Mouse (Mus musculus) intestine, postnatal 0 days (tissue): Measurements from ENCODE around the gene Lrfn1. TPM values are rescaled to one million over a fixed set of nuclear protein-coding genes. Genes with fewer than 3 reads are reported as not detected.
"Not testable (repeated sequence)": the region's sequence is repeated elsewhere in the genome, so short reads cannot be mapped to it uniquely, and the experiment has no call there.

Experiments
- ATAC-seq: fragments of 200-750 bp; cut with Nextera tagmentation; 2 replicates; pipeline ENCODE4 v1.8.0; 2017; ENCODE audit warnings: mild to moderate bottlenecking, moderate TSS enrichment, moderate library complexity
- H3K27ac ChIP-seq: fragments of 300-500 bp; sonication (generic); 2 replicates; pipeline ENCODE4 v1.5.1; 2014; ENCODE audit warnings: mild to moderate bottlenecking, low read depth, low read length, moderate library complexity
- H3K27me3 ChIP-seq: fragments of 300-500 bp; sonication (generic); replicated peaks from 2 replicates; pipeline ENCODE4 v1.6.1; 2014; ENCODE audit warnings: low read length, mixed read lengths; ENCODE audit not compliant: control insufficient read depth, insufficient read depth
- H3K36me3 ChIP-seq: fragments of 300-500 bp; sonication (generic); 2 replicates; pipeline ENCODE4 v1.6.1; 2014; ENCODE audit warnings: mild to moderate bottlenecking, moderate library complexity; ENCODE audit not compliant: control insufficient read depth, insufficient read depth
- H3K4me1 ChIP-seq: fragments of 300-500 bp; sonication (generic); replicated peaks from 2 replicates; pipeline ENCODE4 v1.6.1; 2014; ENCODE audit warnings: antibody characterized with exemption, low read length, mixed read lengths; ENCODE audit not compliant: control insufficient read depth, insufficient read depth
- H3K4me2 ChIP-seq: fragments of 300-500 bp; sonication (generic); replicated peaks from 2 replicates; pipeline ENCODE4 v1.6.1; 2014; ENCODE audit warnings: low read depth, mild to moderate bottlenecking, moderate library complexity
- H3K4me3 ChIP-seq: fragments of 300-500 bp; sonication (generic); 2 replicates; pipeline ENCODE4 v1.5.1; 2014; ENCODE audit warnings: low read depth, low read length
- H3K9ac ChIP-seq: fragments of 300-500 bp; sonication (generic); 2 replicates; pipeline ENCODE4 v1.6.1; 2014; ENCODE audit warnings: mild to moderate bottlenecking, low read depth, low read length
- H3K9me3 ChIP-seq: fragments of 300-500 bp; sonication (generic); 2 replicates; pipeline ENCODE4 v1.6.1; 2016; ENCODE audit warnings: mixed run types; ENCODE audit not compliant: control insufficient read depth
- CTCF ChIP-seq: sonication (generic); IDR thresholded peaks from 2 replicates; pipeline ENCODE4 v1.5.1; 2016; ENCODE audit warnings: low read depth, mild to moderate bottlenecking, control low read depth, antibody characterized with exemption, moderate library complexity
- WGBS: fragments of 180-500 bp; shearing (Covaris S2); extraction: QIAGEN DNeasy Blood & Tissue Kit; methylation state at CpG from one replicate; pipeline ENCODE4 v1.1.7; 2014; 5-methylcytosine and 5-hydroxymethylcytosine counted together
- polyA plus RNA-seq: library from polyadenylated mRNA; unstranded; fragments of >200 nt; fragmentation: Nextera tagmentation; extraction: Ambion mirVana; gene quantifications from 2 replicates; pipeline ENCODE4 v1.2.1, GENCODE M21; 2015

Lrfn1 gene
- polyA plus RNA-seq, 1 experiment from 2014 or later, result 0.82 TPM

GRCm38 (mm10) chr7:28492310-28492709 lies 40.5 kb downstream of the Lrfn1 start:
- Histone ChIP-seq H3K9me3 (no peaks in the 10 kb centered on the region), H3K27me3 (no peaks in the 10 kb centered on the region), H3K27ac (no peak overlapping the region), H3K4me3 (no peak overlapping the region), H3K36me3 (no peaks in the 10 kb centered on the region), H3K4me2 (no peak overlapping the region), H3K4me1 (no peaks in the 10 kb centered on the region), H3K9ac (no peak overlapping the region)
- no peak for TF ChIP-seq CTCF
- WGBS, result 89% methylated on average over 8 of the region's 8 CpGs
- no peak for ATAC-seq

- WGBS, result 76% methylated on average over 11 of the region's 11 CpGs
Measured at GRCm38 (mm10) chr7:28495426-28495825, 43.6 kb downstream of the Lrfn1 start.

GRCm38 (mm10) chr7:28505585-28505984 lies 53.8 kb downstream of the Lrfn1 start:
- ATAC-seq, result no peak
- Histone ChIP-seq H3K27me3 (no peaks in the 10 kb centered on the region), H3K9me3 (no peaks in the 10 kb centered on the region), H3K4me2 (no peak overlapping the region), H3K9ac (no peak overlapping the region), H3K27ac (no peak overlapping the region), H3K4me3 (no peak overlapping the region), H3K36me3 (no peaks in the 10 kb centered on the region), H3K4me1 (no peaks in the 10 kb centered on the region)
- 5% methylated on average over 5 of the region's 5 CpGs for WGBS
- TF ChIP-seq CTCF, result no peak

More at GRCm38 (mm10) chr7:28495426-28495825, 43.6 kb downstream of the Lrfn1 start:
- no peak overlapping the region for H3K9ac ChIP-seq
- no peaks in the 10 kb centered on the region for H3K4me1 ChIP-seq
- no peak for TF ChIP-seq CTCF
- H3K9me3 ChIP-seq, result no peaks in the 10 kb centered on the region
- no peaks in the 10 kb centered on the region for H3K36me3 ChIP-seq
- no peak overlapping the region for H3K27ac ChIP-seq
- H3K4me2 ChIP-seq, result no peak overlapping the region
- no peak for ATAC-seq
- H3K4me3 ChIP-seq, result no peak overlapping the region
- no peaks in the 10 kb centered on the region for H3K27me3 ChIP-seq

- not testable (repeated sequence) for H3K36me3 ChIP-seq, H3K4me1 ChIP-seq, H3K4me2 ChIP-seq, H3K27ac ChIP-seq, H3K9ac ChIP-seq, ATAC-seq, H3K27me3 ChIP-seq, H3K4me3 ChIP-seq, H3K9me3 ChIP-seq
- WGBS, result 100% methylated on average over 1 of the region's 2 CpGs
Measured at GRCm38 (mm10) chr7:28509121-28509520, 57.3 kb downstream of the Lrfn1 start.

GRCm38 (mm10) chr7:28510405-28510974 lies 58.7 kb downstream of the Lrfn1 start, which contains the start of gene Ifnl2:
TSS of gene Ifnl2 (minus strand) at chr7:28510455.
- H3K36me3 ChIP-seq, H3K9ac ChIP-seq, H3K27me3 ChIP-seq, H3K4me3 ChIP-seq, H3K27ac ChIP-seq, H3K4me1 ChIP-seq, H3K9me3 ChIP-seq: not testable (repeated sequence)
- 46% methylated on average over 8 of the region's 8 CpGs for WGBS
- 0 out of 2 replicates have a peak within 1 kb of the TSS, but pooled peaks have one; percentile 21 for H3K4me2 ChIP-seq
- peak; percentile 61; the same call in 1 of the 2 replicates for ATAC-seq
- peak; percentile 26 for TF ChIP-seq CTCF

- H3K4me1 ChIP-seq, result no peaks in the 10 kb centered on the region
- no peak for TF ChIP-seq CTCF
- no peak overlapping the region for H3K27ac ChIP-seq
- H3K9ac ChIP-seq, result no peak overlapping the region
- no peaks in the 10 kb centered on the region for H3K27me3 ChIP-seq
- H3K36me3 ChIP-seq, result no peaks in the 10 kb centered on the region
- H3K4me2 ChIP-seq, result no peak overlapping the region
- ATAC-seq, result no peak
- H3K4me3 ChIP-seq, result no peak overlapping the region
- H3K9me3 ChIP-seq, result no peaks in the 10 kb centered on the region
- WGBS, result 68% methylated on average over 8 of the region's 8 CpGs
Measured at GRCm38 (mm10) chr7:28511441-28511840, 59.7 kb downstream of the Lrfn1 start.

Other genes starting within 250 kb of the Lrfn1 start
- gene Eid2, start 184.1 kb upstream of the Lrfn1 start, polyA plus RNA-seq, result 3.1 and 3.7 TPM in 2 replicates
- gene Eid2b, start 174.2 kb upstream of the Lrfn1 start, polyA plus RNA-seq, result 6.8 and 7.0 TPM in 2 replicates
- 0.24 TPM in 1 of 2 replicates, not detected in the other for gene Selenov, start 160.8 kb upstream of the Lrfn1 start, polyA plus RNA-seq
- 0.90 and 0.95 TPM in 2 replicates for gene Dll3, start 149.7 kb upstream of the Lrfn1 start, polyA plus RNA-seq
- 68.8 and 69.7 TPM in 2 replicates for gene Timm50, start 139.9 kb upstream of the Lrfn1 start, polyA plus RNA-seq
- 32.5 and 34.6 TPM in 2 replicates for gene Supt5, start 113.2 kb upstream of the Lrfn1 start, polyA plus RNA-seq
- gene Rps16, start 101.3 kb upstream of the Lrfn1 start, polyA plus RNA-seq, result 695 and 702 TPM in 2 replicates
- gene Plekhg2, start 79.4 kb upstream of the Lrfn1 start, polyA plus RNA-seq, result 10.6 and 11.9 TPM in 2 replicates
- gene Zfp36, start 71.7 kb upstream of the Lrfn1 start, polyA plus RNA-seq, result 57.3 and 61.5 TPM in 2 replicates
- 42.7 and 44.2 TPM in 2 replicates for gene Med29, start 59.3 kb upstream of the Lrfn1 start, polyA plus RNA-seq
- gene Paf1, start 59.0 kb upstream of the Lrfn1 start, polyA plus RNA-seq, result 54.6 and 60.6 TPM in 2 replicates
- 33.6 and 35.0 TPM in 2 replicates for gene Gmfg, start 14.5 kb upstream of the Lrfn1 start, polyA plus RNA-seq
- not detected in 2 replicates for gene Ifnl2, start 58.5 kb downstream of the Lrfn1 start, polyA plus RNA-seq
- not detected in 2 replicates for gene Ifnl3, start 70.9 kb downstream of the Lrfn1 start, polyA plus RNA-seq
- 17.0 and 23.4 TPM in 2 replicates for gene Sycn, start 88.9 kb downstream of the Lrfn1 start, polyA plus RNA-seq
- gene Nccrp1, start 95.3 kb downstream of the Lrfn1 start, polyA plus RNA-seq, result not detected in 2 replicates
- gene Samd4b, start 146.2 kb downstream of the Lrfn1 start, polyA plus RNA-seq, result 12.4 and 13.4 TPM in 2 replicates
- 17.2 and 19.7 TPM in 2 replicates for gene Pak4, start 146.2 kb downstream of the Lrfn1 start, polyA plus RNA-seq
- not detected in 2 replicates for gene Acp7, start 179.4 kb downstream of the Lrfn1 start, polyA plus RNA-seq
- gene Fbxo27, start 240.9 kb downstream of the Lrfn1 start, polyA plus RNA-seq, result 0.37 and 0.90 TPM in 2 replicates